Mouse (Mus musculus) hindbrain, embryonic 13.5 days (tissue): ENCODE results near the gene Mdc1. TPM values are rescaled to one million over a fixed set of nuclear protein-coding genes. Genes with fewer than 3 reads are reported as not detected.
A peak's percentile ranks its signal among the peaks of the same experiment; 100 is the strongest.

Experiments
- ATAC-seq: fragments of 200-750 bp; cut with Nextera tagmentation; 2 replicates; pipeline ENCODE4 v1.8.0; 2017; ENCODE audit warnings: moderate TSS enrichment; ENCODE audit not compliant: low FRiP score
- H3K27ac ChIP-seq: fragments of 300-500 bp; sonication (generic); 2 replicates; pipeline ENCODE4 v1.5.1; 2015; ENCODE audit warnings: inconsistent platforms, mild to moderate bottlenecking, moderate library complexity
- H3K27me3 ChIP-seq: fragments of 300-500 bp; sonication (generic); 2 replicates; pipeline ENCODE4 v1.6.1; 2015; ENCODE audit warnings: mild to moderate bottlenecking, inconsistent platforms
- H3K36me3 ChIP-seq: fragments of 300-500 bp; sonication (generic); 2 replicates; pipeline ENCODE4 v1.6.1; 2015; ENCODE audit warnings: mild to moderate bottlenecking, inconsistent platforms
- H3K4me1 ChIP-seq: fragments of 300-500 bp; sonication (generic); replicated peaks from 2 replicates; pipeline ENCODE4 v1.6.1; 2015; ENCODE audit warnings: inconsistent platforms
- H3K4me2 ChIP-seq: fragments of 300-500 bp; sonication (generic); 2 replicates; pipeline ENCODE4 v1.6.1; 2015; ENCODE audit warnings: inconsistent platforms, mild to moderate bottlenecking, moderate library complexity
- H3K4me3 ChIP-seq: fragments of 300-500 bp; sonication (generic); 2 replicates; pipeline ENCODE4 v1.5.1; 2015; ENCODE audit warnings: mild to moderate bottlenecking, inconsistent platforms
- H3K9ac ChIP-seq: fragments of 300-500 bp; sonication (generic); 2 replicates; pipeline ENCODE4 v1.6.1; 2015; ENCODE audit warnings: mild to moderate bottlenecking, inconsistent platforms
- H3K9me3 ChIP-seq: fragments of 300-500 bp; sonication (generic); 2 replicates; pipeline ENCODE4 v1.6.1; 2016; ENCODE audit warnings: inconsistent platforms
- WGBS: fragments of 180-500 bp; shearing (Covaris S2); methylation state at CpG from one replicate; pipeline ENCODE4 v1.1.7; 2015; 5-methylcytosine and 5-hydroxymethylcytosine counted together
- polyA plus RNA-seq: library from polyadenylated mRNA; unstranded; fragments of >200 nt; fragmentation: Nextera tagmentation; extraction: Ambion mirVana; gene quantifications from 2 replicates; pipeline ENCODE4 v1.2.1, GENCODE M21; 2015

Mdc1 gene
- polyA plus RNA-seq, 1 experiment from 2014 or later, result 11.3 TPM

DNA sequence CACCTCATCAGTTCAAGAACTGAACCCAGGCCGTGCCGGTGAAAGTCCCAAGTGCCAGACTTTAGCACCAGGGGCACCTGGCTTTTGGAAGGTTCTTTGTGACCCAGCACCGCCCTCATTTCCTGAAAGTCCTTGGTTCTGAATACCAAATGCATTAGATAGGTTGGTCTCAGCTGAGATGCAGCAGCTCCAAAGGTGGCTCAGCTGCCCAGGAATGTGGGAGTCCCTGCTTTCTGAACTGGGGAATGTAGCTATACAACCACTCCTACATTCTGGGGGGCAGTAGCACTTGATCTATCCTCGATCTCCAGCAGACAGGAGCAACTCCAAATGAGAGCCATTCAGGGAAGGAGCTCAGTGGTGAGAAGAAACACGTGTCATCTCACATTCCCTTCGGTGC lies 28.6 kb upstream of the Mdc1 start:
- no peak overlapping the region for H3K4me2 ChIP-seq
- 79% methylated on average over 6 of the region's 6 CpGs for WGBS
- H3K4me1 ChIP-seq, result peaks cover 11% of the 10 kb centered on the region
- no peaks in the 10 kb centered on the region for H3K36me3 ChIP-seq
- no peak overlapping the region for H3K9ac ChIP-seq
- peak overlapping the region; percentile 24; the same call in 1 of the 2 replicates for H3K27ac ChIP-seq
- ATAC-seq, result no peak
- peaks cover 3% of the 10 kb centered on the region; the same call in 1 of the 2 replicates for H3K27me3 ChIP-seq
- no peak overlapping the region for H3K4me3 ChIP-seq
- H3K9me3 ChIP-seq, result no peaks in the 10 kb centered on the region

DNA sequence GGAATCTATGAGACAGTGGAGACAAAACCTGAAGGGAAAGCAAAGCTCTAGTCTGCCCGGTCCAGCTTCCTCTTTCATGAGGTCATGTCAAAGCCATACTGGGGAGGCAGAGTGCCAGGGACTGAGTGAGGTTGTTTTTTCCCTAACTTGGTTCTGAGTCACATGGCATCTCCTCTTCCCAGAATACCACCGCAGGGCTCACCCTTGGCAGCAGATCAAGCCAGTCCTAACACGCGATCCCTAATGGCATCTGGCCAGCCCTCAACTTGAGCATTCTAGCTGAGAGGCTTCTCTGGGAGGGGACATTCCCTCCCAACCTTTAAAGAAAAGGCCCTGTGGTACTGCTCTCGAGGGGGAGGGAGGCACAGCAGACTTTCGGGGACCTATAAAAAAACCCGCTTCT lies 28.1 kb upstream of the Mdc1 start:
- ATAC-seq, result peak; percentile 61
- H3K9me3 ChIP-seq, result no peaks in the 10 kb centered on the region
- WGBS, result 57% methylated on average over 7 of the region's 7 CpGs

DNA sequence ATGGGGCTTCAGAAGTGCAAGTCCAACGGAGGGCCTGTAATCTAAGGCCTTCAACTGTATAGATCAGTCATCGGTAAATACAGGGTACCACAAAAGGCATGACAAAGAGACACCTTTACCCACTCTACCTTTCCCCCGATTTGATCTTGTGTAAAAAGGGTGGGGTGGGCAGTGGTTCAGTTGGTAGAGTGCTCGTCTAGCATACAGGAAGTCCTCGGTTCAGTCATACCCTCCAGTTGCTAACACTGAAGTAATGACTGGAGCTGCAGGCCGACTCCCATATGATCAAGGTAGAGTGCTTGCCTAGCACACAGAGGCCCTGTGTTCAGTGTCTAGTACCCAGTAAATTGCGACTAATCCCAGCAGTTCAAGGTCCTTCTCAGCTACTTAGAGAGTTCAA lies 27.7 kb upstream of the Mdc1 start:
- ATAC-seq, result no peak

More for the DNA sequence above, 28.1 kb upstream of the Mdc1 start:
- H3K4me1 ChIP-seq, result peaks cover 11% of the 10 kb centered on the region
- H3K36me3 ChIP-seq, result no peaks in the 10 kb centered on the region
- H3K9ac ChIP-seq, result no peak overlapping the region
- no peak overlapping the region for H3K4me3 ChIP-seq
- peak overlapping the region; percentile 24; the same call in 1 of the 2 replicates for H3K27ac ChIP-seq
- no peak overlapping the region for H3K4me2 ChIP-seq
- H3K27me3 ChIP-seq, result peaks cover 3% of the 10 kb centered on the region; the same call in 1 of the 2 replicates

DNA sequence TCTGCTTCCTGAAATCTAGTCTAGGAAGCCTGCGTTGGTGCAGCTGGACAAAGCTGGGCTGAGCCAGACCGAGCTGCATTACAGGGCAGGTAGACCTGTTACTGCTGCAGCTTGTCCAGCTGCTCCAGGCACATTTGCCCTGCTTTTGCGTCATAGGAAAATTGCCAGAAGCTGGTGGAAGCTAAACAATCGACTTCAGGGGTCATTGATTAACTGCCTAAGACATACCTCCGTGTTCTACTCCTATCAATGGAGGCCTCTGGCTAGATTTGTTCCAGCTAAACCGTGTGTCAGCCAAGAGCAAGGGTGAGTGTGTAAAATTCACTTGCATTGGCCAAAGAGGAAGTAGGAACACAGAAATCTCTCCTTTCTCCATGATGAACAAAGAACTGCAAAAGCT lies 26.6 kb upstream of the Mdc1 start:
- Histone ChIP-seq H3K9ac (no peak overlapping the region), H3K36me3 (no peaks in the 10 kb centered on the region), H3K4me2 (no peak overlapping the region), H3K27ac (no peak overlapping the region), H3K27me3 (peaks cover 10% of the 10 kb centered on the region), H3K9me3 (no peaks in the 10 kb centered on the region), H3K4me1 (peaks cover 11% of the 10 kb centered on the region), H3K4me3 (no peak overlapping the region)
- WGBS, result 67% methylated on average over 6 of the region's 6 CpGs
- ATAC-seq, result no peak

More for the DNA sequence above, 27.7 kb upstream of the Mdc1 start:
- Histone ChIP-seq H3K9ac (no peak overlapping the region), H3K27ac (no peak overlapping the region), H3K4me3 (no peak overlapping the region), H3K27me3 (peaks cover 3% of the 10 kb centered on the region; the same call in 1 of the 2 replicates), H3K36me3 (no peaks in the 10 kb centered on the region), H3K4me1 (peaks cover 11% of the 10 kb centered on the region), H3K9me3 (no peaks in the 10 kb centered on the region), H3K4me2 (no peak overlapping the region)
- WGBS, result 85% methylated on average over 7 of the region's 7 CpGs

DNA sequence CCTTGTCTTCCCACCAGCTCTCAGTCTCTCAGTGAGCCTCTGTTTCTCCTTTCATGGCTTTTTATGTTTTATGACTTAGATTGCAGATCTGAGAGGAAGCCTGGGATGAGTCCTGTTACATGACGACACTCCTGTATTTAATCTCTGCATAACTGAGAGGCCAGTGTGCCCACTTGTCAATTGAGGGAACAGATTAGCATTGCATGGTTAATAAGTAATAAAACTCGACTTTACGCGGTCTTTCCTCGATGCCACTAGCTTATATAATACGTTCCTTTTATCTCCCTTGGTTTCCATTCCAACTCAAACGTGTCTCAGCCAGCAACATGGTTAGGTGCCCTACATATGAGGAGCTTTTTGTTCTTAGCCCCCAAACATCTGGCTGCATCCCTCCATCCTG lies 25.5 kb upstream of the Mdc1 start:
- no peak for ATAC-seq
- Histone ChIP-seq H3K4me1 (peaks cover 11% of the 10 kb centered on the region), H3K27ac (no peak overlapping the region), H3K27me3 (peaks cover 21% of the 10 kb centered on the region), H3K9ac (no peak overlapping the region), H3K4me3 (no peak overlapping the region), H3K9me3 (no peaks in the 10 kb centered on the region), H3K4me2 (no peak overlapping the region), H3K36me3 (no peaks in the 10 kb centered on the region)
- 65% methylated on average over 7 of the region's 7 CpGs for WGBS

DNA sequence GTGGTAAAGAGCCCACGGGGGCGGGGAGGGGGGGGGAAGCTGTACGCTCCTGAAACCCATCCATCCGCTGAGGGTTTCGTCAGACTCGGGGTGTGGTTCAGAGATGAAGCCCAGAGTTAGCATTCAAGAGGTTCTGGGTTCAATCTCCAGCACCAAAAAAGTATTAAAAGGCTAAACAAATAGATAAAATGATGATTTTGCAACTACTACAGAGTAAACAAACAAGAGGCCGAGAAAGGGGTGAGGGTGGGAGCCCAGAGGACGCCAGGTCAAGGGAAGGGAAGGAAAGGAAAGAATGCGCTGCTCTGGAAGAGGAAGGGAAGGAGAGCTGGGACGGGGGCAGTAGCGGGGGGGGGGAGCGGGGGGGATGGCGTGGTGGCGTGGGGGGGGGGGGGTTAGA lies 24.6 kb upstream of the Mdc1 start:
- H3K4me1 ChIP-seq, result peaks cover 19% of the 10 kb centered on the region
- H3K27me3 ChIP-seq, result peaks cover 28% of the 10 kb centered on the region
- H3K4me2 ChIP-seq, result no peak overlapping the region
- H3K9me3 ChIP-seq, result no peaks in the 10 kb centered on the region
- no peak overlapping the region for H3K27ac ChIP-seq
- H3K9ac ChIP-seq, result no peak overlapping the region
- H3K4me3 ChIP-seq, result no peak overlapping the region
- ATAC-seq, result no peak
- H3K36me3 ChIP-seq, result no peaks in the 10 kb centered on the region
- WGBS, result 39% methylated on average over 9 of the region's 14 CpGs

DNA sequence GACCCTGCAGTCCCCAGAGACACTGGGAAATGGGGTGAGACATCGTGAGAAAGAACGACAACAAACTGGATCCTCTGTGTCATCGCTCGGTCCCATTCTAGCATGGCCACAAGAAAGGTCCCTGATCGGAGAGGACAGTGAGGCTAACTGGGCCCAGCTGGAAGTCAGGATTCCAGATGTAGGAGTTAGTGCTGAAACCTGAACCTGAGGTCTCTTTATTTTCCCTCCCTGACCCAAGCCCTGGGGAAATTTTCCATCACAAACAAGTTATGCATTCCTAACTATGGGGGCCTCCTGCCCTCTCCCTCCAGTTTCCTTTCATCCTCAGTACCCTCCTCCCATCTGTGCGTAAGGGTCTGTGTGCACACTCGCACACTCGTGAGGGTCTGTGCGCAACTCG lies 24.1 kb upstream of the Mdc1 start:
- ATAC-seq, result no peak
- no peak overlapping the region for H3K9ac ChIP-seq
- H3K27me3 ChIP-seq, result peaks cover 33% of the 10 kb centered on the region
- no peaks in the 10 kb centered on the region for H3K36me3 ChIP-seq
- WGBS, result 54% methylated on average over 10 of the region's 10 CpGs
- no peak overlapping the region for H3K4me3 ChIP-seq
- peaks cover 25% of the 10 kb centered on the region for H3K4me1 ChIP-seq
- no peak overlapping the region for H3K27ac ChIP-seq
- H3K9me3 ChIP-seq, result no peaks in the 10 kb centered on the region
- no peak overlapping the region for H3K4me2 ChIP-seq

DNA sequence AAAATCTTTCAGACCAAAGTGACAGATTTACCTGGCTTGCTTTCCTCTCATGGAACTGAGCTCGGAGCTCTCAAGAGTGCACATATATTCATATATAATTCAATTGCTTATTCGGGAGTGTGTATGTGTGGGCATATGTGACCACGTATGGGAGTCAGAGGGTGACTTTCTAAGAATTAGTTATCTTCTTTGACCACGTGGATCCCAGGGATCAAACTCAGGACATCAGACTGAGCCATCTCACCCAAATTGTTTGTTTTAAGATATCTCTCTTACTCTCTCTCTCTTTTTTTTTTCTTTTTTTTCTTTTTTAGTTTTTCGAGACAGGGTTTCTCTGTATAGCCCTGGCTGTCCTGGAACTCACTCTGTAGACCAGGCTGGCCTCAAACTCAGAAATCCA lies 21.2 kb upstream of the Mdc1 start:
- Histone ChIP-seq H3K27me3 (peaks cover 33% of the 10 kb centered on the region), H3K9me3 (no peaks in the 10 kb centered on the region), H3K36me3 (0 out of 2 replicates have a peak, but pooled peaks cover 3% of the 10 kb centered on the region), H3K4me3 (no peak overlapping the region), H3K9ac (no peak overlapping the region), H3K27ac (no peak overlapping the region), H3K4me1 (peaks cover 36% of the 10 kb centered on the region), H3K4me2 (no peak overlapping the region)
- 86% methylated on average over 5 of the region's 5 CpGs for WGBS
- ATAC-seq, result no peak

DNA sequence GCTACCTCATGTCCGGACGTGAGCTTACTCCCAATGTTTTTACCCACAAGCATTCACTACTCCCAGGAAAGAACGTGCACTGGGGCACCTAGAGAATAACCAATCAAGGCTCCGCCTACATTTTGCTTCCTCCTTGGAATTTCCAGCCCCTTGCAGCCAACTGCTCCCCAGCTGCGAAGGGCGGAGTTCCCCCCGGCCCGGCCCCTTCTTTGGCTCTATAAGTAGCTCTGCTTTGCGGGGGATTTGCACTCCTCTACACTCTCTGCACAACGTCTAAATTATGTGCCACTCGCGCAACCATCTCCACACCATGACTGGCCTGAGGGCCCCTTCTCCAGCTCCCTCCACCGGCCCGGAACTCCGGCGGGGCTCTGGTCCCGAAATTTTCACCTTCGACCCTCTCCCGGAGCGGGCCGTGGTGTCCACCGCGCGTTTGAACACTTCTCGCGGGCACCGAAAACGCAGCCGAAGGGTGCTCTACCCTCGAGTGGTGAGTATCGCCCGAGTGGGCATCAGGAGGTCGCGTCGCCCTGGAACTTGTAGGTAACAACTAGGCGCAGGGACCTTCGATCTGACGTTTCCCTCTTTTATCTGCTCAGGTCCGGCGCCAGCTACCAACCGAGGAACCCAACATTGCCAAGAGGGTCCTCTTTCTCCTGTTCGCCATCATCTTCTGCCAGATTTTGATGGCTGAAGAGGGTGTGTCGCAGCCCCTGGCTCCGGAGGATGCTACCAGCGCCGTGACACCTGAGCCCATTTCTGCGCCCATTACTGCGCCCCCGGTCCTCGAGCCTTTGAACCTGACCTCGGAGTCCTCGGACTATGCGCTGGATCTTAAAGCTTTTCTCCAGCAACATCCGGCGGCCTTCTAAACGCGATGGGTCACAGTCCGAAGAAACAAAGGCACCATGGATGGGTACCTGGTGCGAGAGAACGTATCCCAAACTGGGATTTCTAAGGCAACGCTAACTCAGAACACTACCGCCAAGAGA lies 19.6 kb upstream of the Mdc1 start, which contains the start of gene Ier3:
Gene Ier3, plus strand, starts transcription at position 246 of the 992 bp plus-strand sequence.
- peaks cover 19% of the 10 kb centered on the region for H3K36me3 ChIP-seq
- peak within 1 kb of the TSS; percentile 85 for H3K4me2 ChIP-seq
- H3K9me3 ChIP-seq, result no peaks in the 10 kb centered on the region
- peaks cover 38% of the 10 kb centered on the region for H3K4me1 ChIP-seq
- H3K9ac ChIP-seq, result peak within 1 kb of the TSS; percentile 79
- no peak; the same call in 1 of the 2 replicates for ATAC-seq
- H3K27ac ChIP-seq, result peak within 1 kb of the TSS; percentile 86; the same call in 1 of the 2 replicates
- under 1% methylated on average over 62 of the region's 62 CpGs for WGBS
- peaks cover 33% of the 10 kb centered on the region for H3K27me3 ChIP-seq
- H3K4me3 ChIP-seq, result peak within 1 kb of the TSS; percentile 66

DNA sequence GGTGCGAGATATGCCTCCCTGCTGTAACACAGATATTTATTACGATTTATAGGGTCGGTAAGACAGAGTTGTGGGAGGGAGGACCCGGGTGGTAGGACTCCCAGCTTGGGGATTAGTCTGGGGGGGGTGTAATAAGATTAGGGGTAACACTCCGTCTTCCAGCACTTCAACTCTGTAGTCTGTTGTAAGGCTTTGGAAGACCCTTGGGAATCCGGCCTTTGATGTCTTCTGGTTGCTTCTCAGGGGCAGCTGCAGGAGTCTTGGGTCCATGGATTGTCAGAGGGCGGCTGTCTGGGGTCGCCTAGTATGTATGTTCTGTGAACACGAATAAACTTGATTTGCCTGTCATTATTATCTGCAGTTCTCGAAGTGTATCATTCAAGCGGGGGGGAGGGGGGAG lies 18.8 kb upstream of the Mdc1 start:
- Histone ChIP-seq H3K9ac (peak overlapping the region; percentile 79), H3K4me1 (peaks cover 38% of the 10 kb centered on the region), H3K27me3 (peaks cover 30% of the 10 kb centered on the region), H3K9me3 (no peaks in the 10 kb centered on the region), H3K27ac (peak overlapping the region; percentile 86), H3K36me3 (peaks cover 28% of the 10 kb centered on the region), H3K4me2 (peak overlapping the region; percentile 85), H3K4me3 (peak overlapping the region; percentile 66)
- WGBS, result 4% methylated on average over 11 of the region's 11 CpGs
- ATAC-seq, result no peak

DNA sequence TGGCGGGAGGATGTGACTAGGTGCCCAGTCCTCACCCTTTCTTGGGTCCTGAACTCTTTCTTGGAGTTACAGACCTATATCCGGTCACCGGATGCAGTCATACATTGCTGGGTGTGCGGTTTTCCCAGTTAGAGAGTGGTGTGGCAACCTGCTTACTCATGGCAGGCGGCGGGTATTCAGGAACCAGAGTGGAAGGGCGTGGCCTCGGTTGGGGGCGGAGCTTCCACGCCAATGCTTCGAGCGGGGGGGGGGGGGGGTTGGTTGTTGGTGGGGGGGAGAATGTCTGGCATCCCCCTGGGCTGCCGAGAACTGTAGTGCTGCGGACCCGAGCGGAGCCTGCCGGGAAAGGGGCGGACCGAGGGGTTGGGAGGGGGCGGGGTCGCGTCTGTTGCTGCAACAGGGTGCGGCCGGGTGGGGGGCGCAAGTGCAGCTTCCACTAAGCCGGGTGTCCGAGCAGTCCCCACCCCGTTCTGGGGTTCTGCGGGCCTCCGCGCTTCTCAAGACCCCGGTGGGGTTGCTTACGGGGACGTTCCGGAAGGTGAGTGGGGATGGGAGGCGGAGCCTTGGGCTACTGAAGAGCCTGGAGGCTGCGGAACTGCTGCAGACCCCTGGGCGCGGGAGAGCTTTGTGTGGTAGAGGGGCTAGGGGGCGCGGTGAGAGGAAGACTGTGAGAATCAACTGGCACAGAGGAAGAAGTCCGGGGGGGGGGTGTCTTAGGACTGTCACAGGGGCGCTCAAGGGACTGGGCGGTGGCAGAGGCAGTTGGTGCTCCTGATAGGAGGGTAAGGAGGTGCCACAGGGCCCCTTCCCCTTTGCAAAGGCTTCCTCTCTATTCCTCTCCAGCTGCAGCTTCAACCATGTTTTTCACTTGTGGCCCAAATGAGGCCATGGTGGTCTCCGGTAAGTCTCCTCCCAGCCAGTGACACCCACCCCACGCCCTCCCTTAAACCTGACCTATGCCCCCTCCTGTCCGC lies 18.1 kb upstream of the Mdc1 start, which contains the start of gene Flot1:
Gene Flot1, plus strand, starts transcription at position 267 of the 974 bp plus-strand sequence.
- Histone ChIP-seq H3K36me3 (peaks cover 34% of the 10 kb centered on the region), H3K9ac (peak within 1 kb of the TSS; percentile 79), H3K27me3 (peaks cover 30% of the 10 kb centered on the region), H3K4me1 (peaks cover 38% of the 10 kb centered on the region), H3K27ac (peak within 1 kb of the TSS; percentile 86), H3K4me3 (peak within 1 kb of the TSS; percentile 66), H3K4me2 (peak within 1 kb of the TSS; percentile 85), H3K9me3 (no peaks in the 10 kb centered on the region)
- ATAC-seq, result peak; percentile 89
- WGBS, result under 1% methylated on average over 32 of the region's 47 CpGs
